Mouse (Mus musculus): ENCODE data around the gene Tgfb1i1. TPM values are rescaled to one million over a fixed set of nuclear protein-coding genes. Genes with fewer than 3 reads are reported as not detected.

Gene Tgfb1i1
- polyA plus RNA-seq, 1 experiment from 2014 or later, result 40.9 TPM

DNA sequence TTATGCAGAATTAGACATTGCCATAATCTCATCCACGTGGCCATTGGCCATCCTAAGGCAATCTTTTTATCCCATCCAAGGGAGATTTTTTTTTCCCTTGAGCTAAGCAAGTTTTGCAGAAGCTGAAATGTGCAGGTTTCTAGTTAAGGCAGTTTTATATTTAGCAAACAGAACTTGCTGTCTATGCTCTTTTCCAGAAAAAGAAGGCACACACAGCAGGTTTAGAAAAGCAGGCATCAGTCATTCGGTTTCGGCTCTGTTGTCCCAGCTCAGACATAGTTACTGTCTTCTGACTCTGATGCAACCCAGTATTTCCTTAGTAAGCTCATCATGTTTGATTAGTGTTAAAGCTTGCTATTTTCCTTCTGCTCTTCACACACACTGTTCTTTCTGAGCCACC is 25.7 kb upstream of the Tgfb1i1 start:
- no peak overlapping the region for H3K4me3 ChIP-seq (ENCODE audit: low read depth, low read length)
- WGBS, result 83% methylated on average over 3 of the region's 3 CpGs

DNA sequence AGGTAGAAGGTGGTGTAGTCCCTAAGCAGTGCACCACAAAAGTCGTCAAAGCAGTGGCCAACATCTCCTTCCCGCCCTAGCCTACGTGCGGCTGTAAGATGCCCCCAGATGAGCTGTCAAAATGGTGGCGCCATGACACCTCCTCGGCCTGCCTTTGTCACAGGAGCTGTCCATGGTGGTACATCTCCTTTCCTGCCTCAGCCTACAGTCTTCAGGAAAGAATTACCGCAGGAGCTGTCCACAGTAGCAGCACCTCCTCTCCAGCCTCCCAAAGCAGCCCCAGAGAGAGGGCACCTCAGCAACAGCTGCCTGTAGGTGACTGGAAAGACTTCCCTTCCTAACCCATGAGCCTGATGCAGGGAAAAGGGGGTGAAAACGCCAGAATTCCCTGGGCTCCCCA is 14.9 kb upstream of the Tgfb1i1 start:
- Histone ChIP-seq H3K9me3 (ENCODE audit: control insufficient read depth, low read length) (no peaks in the 10 kb centered on the region), H3K9ac (ENCODE audit: low read depth, low read length) (no peak overlapping the region), H3K27me3 (ENCODE audit: control insufficient read depth, insufficient read depth, low read length) (no peaks in the 10 kb centered on the region), H3K4me2 (replicated peaks; ENCODE audit: low read depth, low read length) (no peak overlapping the region), H3K36me3 (ENCODE audit: control insufficient read depth, insufficient read depth, low read length) (no peaks in the 10 kb centered on the region), H3K4me3 (ENCODE audit: low read depth, low read length) (no peak overlapping the region), H3K27ac (ENCODE audit: low read depth, low read length) (no peak overlapping the region), H3K4me1 (replicated peaks; ENCODE audit: control insufficient read depth, insufficient read depth, low read length) (0 out of 2 replicates have a peak, but pooled peaks cover under 1% of the 10 kb centered on the region)
- 42% methylated on average over 8 of the region's 8 CpGs for WGBS
- DNase-seq (ENCODE audit: low spot score) (no peak), ATAC-seq (ENCODE audit: low FRiP score) (no peak)

More for the DNA sequence above, 25.7 kb upstream of the Tgfb1i1 start:
- Histone ChIP-seq H3K27ac (ENCODE audit: low read depth, low read length) (no peak overlapping the region), H3K27me3 (ENCODE audit: control insufficient read depth, insufficient read depth, low read length) (no peaks in the 10 kb centered on the region), H3K9ac (ENCODE audit: low read depth, low read length) (no peak overlapping the region), H3K4me1 (replicated peaks; ENCODE audit: control insufficient read depth, insufficient read depth, low read length) (no peaks in the 10 kb centered on the region), H3K9me3 (ENCODE audit: control insufficient read depth, low read length) (no peaks in the 10 kb centered on the region), H3K36me3 (ENCODE audit: control insufficient read depth, insufficient read depth, low read length) (no peaks in the 10 kb centered on the region), H3K4me2 (replicated peaks; ENCODE audit: low read depth, low read length) (no peak overlapping the region)
- ATAC-seq (ENCODE audit: low FRiP score), result no peak
- no peak for DNase-seq (ENCODE audit: low spot score)

DNA sequence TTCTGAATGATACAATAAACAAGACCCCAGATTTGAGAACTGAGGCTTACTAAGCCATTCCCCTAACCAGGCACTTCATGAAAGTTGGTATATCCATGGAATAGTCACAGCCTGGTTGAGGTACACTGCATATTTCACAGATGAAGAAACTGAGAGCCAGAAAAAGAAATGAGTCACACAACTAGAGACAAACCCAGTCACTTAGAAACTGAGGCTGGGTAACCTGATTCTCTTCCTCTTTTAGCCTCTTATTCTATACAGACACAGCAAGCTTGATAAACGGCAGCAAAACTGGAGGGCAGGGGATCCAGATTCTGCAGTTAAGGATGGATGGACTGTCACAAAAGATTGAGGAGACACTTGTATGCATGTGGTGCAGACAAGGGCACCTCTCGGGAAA is 11.8 kb upstream of the Tgfb1i1 start:
- WGBS, result 82% methylated on average over 2 of the region's 2 CpGs
- H3K4me3 ChIP-seq (ENCODE audit: low read depth, low read length), result no peak overlapping the region
- H3K36me3 ChIP-seq (ENCODE audit: control insufficient read depth, insufficient read depth, low read length), result no peaks in the 10 kb centered on the region
- DNase-seq (ENCODE audit: low spot score), result no peak
- H3K4me1 ChIP-seq (replicated peaks; ENCODE audit: control insufficient read depth, insufficient read depth, low read length), result 0 out of 2 replicates have a peak, but pooled peaks cover 4% of the 10 kb centered on the region
- H3K9me3 ChIP-seq (ENCODE audit: control insufficient read depth, low read length), result no peaks in the 10 kb centered on the region
- H3K4me2 ChIP-seq (replicated peaks; ENCODE audit: low read depth, low read length), result no peak overlapping the region
- no peak overlapping the region for H3K9ac ChIP-seq (ENCODE audit: low read depth, low read length)
- no peak overlapping the region for H3K27ac ChIP-seq (ENCODE audit: low read depth, low read length)
- no peak for ATAC-seq (ENCODE audit: low FRiP score)
- no peaks in the 10 kb centered on the region for H3K27me3 ChIP-seq (ENCODE audit: control insufficient read depth, insufficient read depth, low read length)

DNA sequence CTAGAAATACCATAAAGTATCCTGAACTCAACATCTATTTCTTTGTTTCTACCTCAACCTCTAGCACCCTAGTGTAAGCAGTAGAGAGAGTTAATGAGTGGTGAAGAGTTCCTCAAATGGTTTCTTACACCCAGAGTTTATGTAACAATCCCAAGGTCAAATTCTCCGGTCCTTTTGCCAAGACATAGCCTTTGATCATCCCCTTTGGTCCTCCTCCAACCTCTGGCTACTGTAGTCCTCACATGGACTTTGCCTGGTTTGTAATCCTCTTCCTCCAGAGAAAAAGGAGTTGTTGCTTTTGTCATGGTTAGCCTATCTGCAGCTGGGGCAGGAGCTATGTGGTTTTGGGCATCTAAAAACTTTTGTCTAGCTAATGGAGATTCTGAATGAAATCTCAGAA is 11.1 kb upstream of the Tgfb1i1 start:
- no peaks in the 10 kb centered on the region for H3K9me3 ChIP-seq (ENCODE audit: control insufficient read depth, low read length)
- H3K27ac ChIP-seq (ENCODE audit: low read depth, low read length), result no peak overlapping the region
- H3K4me1 ChIP-seq (replicated peaks; ENCODE audit: control insufficient read depth, insufficient read depth, low read length), result 0 out of 2 replicates have a peak, but pooled peaks cover 4% of the 10 kb centered on the region
- no peak overlapping the region for H3K9ac ChIP-seq (ENCODE audit: low read depth, low read length)
- DNase-seq (ENCODE audit: low spot score) (no peak), ATAC-seq (ENCODE audit: low FRiP score) (no peak)
- 83% methylated on average over 1 of the region's 1 CpGs for WGBS
- H3K4me3 ChIP-seq (ENCODE audit: low read depth, low read length), result no peak overlapping the region
- no peak overlapping the region for H3K4me2 ChIP-seq (replicated peaks; ENCODE audit: low read depth, low read length)
- H3K27me3 ChIP-seq (ENCODE audit: control insufficient read depth, insufficient read depth, low read length), result no peaks in the 10 kb centered on the region
- H3K36me3 ChIP-seq (ENCODE audit: control insufficient read depth, insufficient read depth, low read length), result no peaks in the 10 kb centered on the region

DNA sequence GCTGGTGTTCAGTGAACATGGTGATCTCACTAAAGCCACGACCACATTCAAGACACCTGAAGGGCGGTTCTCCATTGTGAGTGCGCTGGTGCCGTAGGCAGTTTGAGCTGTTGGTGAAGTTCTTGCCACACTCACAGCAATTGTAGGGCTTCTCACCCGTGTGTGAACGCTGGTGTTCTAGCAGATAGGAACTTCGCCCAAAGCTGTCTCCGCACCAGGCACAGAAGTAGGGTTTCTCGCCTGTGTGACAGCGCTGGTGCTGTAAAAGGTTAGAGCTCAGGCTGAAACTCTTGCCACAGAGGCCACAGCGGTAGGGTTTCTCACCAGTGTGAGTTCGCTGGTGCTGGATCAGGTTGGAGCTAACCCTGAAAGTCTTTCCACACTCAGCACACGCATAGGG is 10.2 kb upstream of the Tgfb1i1 start:
- H3K27ac ChIP-seq (ENCODE audit: low read depth, low read length), result no peak overlapping the region
- no peaks in the 10 kb centered on the region for H3K36me3 ChIP-seq (ENCODE audit: control insufficient read depth, insufficient read depth, low read length)
- H3K27me3 ChIP-seq (ENCODE audit: control insufficient read depth, insufficient read depth, low read length), result no peaks in the 10 kb centered on the region
- H3K9ac ChIP-seq (ENCODE audit: low read depth, low read length), result no peak overlapping the region
- DNase-seq (ENCODE audit: low spot score) (no peak), ATAC-seq (ENCODE audit: low FRiP score) (no peak)
- no peaks in the 10 kb centered on the region for H3K9me3 ChIP-seq (ENCODE audit: control insufficient read depth, low read length)
- 95% methylated on average over 13 of the region's 13 CpGs for WGBS
- no peak overlapping the region for H3K4me3 ChIP-seq (ENCODE audit: low read depth, low read length)
- 0 out of 2 replicates have a peak, but pooled peaks cover 4% of the 10 kb centered on the region for H3K4me1 ChIP-seq (replicated peaks; ENCODE audit: control insufficient read depth, insufficient read depth, low read length)
- no peak overlapping the region for H3K4me2 ChIP-seq (replicated peaks; ENCODE audit: low read depth, low read length)

DNA sequence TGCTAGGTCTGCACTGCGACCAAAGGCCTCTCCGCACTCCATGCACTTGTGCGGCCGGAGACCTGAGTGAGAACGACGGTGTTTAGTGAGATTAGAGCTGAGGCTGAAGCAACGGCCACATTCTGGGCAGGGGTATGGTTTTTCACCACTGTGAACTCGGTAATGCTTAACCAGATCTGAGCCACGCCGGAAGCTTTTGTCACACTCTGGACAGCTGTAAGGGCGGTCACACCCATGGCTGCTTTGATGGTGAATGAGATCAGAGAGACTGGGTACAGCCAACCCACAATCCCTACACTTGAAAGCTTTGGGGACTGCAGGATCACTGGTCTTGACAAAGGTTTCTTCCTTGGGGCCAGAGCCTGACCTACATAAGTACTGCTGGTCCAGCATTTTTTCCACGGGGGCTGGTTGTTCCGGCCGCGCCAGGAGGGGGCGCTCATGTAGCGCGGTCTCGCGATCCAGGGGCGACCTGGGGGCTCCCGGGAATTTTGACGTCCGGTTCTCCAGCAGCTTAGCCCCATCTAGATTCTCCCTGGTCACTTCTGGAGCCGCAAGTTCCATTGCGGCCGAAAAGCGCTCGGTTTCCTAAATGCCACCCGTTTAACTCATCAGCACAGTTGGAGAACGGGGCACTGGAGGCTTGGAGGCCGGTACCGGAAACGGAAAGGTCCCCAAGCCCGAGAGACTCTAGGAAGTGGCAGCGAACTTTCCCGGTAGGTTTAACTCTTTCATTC is 9.6 kb upstream of the Tgfb1i1 start, which contains the start of gene Armc5:
Gene Armc5, plus strand, starts transcription at position 487 of the 737 bp plus-strand sequence.
- peak; percentile 22; the same call in 1 of the 2 replicates for ATAC-seq (ENCODE audit: low FRiP score)
- Histone ChIP-seq H3K4me2 (replicated peaks; ENCODE audit: low read depth, low read length) (peak within 1 kb of the TSS; percentile 81), H3K4me3 (ENCODE audit: low read depth, low read length) (peak within 1 kb of the TSS; percentile 70), H3K36me3 (ENCODE audit: control insufficient read depth, insufficient read depth, low read length) (no peaks in the 10 kb centered on the region), H3K27ac (ENCODE audit: low read depth, low read length) (peak within 1 kb of the TSS; percentile 94), H3K9me3 (ENCODE audit: control insufficient read depth, low read length) (no peaks in the 10 kb centered on the region), H3K9ac (ENCODE audit: low read depth, low read length) (peak within 1 kb of the TSS; percentile 87), H3K4me1 (replicated peaks; ENCODE audit: control insufficient read depth, insufficient read depth, low read length) (0 out of 2 replicates have a peak, but pooled peaks cover 4% of the 10 kb centered on the region), H3K27me3 (ENCODE audit: control insufficient read depth, insufficient read depth, low read length) (no peaks in the 10 kb centered on the region)
- DNase-seq (ENCODE audit: low spot score), result peak; percentile 91
- WGBS, result 26% methylated on average over 37 of the region's 37 CpGs

DNA sequence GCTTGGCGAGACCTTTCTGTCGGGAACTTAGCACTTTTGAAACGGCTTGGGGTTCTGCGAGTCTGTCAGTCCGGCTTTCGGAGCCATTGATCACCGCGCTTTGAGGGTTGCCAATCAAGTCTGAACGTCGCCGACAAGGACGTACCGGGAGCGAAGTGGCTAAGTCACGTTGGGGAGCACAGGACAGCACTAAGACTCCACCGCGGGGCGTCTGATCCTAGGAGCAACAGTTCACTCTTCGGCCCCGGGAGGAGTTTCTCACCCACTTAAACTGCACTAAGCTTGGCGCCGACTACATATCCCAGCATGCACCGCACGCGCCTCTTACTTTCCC is 9.1 kb upstream of the Tgfb1i1 start:
- H3K36me3 ChIP-seq (ENCODE audit: control insufficient read depth, insufficient read depth, low read length), result no peaks in the 10 kb centered on the region
- ATAC-seq (ENCODE audit: low FRiP score), result no peak

DNA sequence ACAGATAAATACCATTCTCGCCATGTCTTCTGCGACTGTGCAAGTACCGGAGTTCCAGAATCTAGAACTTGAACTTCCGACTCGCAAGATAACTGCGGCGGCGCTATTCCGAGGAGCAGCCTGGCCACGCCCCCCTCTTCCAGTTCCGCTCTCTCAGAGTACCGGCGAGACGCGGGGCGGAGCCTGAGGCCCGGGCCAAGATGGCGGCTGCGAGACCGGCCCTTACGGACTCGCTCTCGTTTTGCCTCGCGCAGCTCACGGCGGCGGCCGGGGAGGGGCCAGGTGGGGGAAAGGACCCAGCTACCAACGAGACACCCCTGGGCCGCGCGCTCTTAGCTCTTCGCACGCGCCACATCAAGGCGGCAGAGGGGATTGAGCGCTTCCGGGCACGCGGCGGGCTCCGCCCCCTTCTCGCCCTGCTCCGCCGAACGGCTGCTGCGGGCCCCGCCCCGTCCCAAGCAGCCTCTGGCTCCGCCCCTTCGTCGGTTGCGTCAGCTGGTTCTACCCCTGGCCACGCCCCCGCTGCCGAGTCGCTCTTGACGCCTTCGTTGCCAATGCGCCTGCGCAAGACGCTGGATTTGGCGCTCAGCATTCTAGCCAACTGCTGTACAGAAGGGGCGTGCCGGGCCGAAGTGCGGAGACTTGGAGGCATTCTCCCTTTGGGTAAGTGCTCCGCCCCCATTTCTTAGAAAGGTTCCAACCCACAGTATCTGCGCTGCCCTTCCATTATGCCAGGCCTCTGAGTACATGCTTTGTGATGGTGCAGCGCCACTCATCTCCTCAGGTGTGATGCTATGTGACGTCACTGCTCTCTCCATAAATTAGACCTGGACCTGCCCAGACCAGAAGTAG is 8.5 kb upstream of the Tgfb1i1 start, which contains the start of gene 9130023H24Rik:
Gene 9130023H24Rik, minus strand, starts transcription at position 105 of the 852 bp plus-strand sequence.
- Histone ChIP-seq H3K4me2 (replicated peaks; ENCODE audit: low read depth, low read length) (peak within 1 kb of the TSS; percentile 81), H3K36me3 (ENCODE audit: control insufficient read depth, insufficient read depth, low read length) (no peaks in the 10 kb centered on the region), H3K27ac (ENCODE audit: low read depth, low read length) (peak within 1 kb of the TSS; percentile 94), H3K4me3 (ENCODE audit: low read depth, low read length) (peak within 1 kb of the TSS; percentile 70), H3K27me3 (ENCODE audit: control insufficient read depth, insufficient read depth, low read length) (no peaks in the 10 kb centered on the region), H3K4me1 (replicated peaks; ENCODE audit: control insufficient read depth, insufficient read depth, low read length) (0 out of 2 replicates have a peak, but pooled peaks cover 4% of the 10 kb centered on the region), H3K9ac (ENCODE audit: low read depth, low read length) (peak within 1 kb of the TSS; percentile 87), H3K9me3 (ENCODE audit: control insufficient read depth, low read length) (no peaks in the 10 kb centered on the region)
- WGBS, result under 1% methylated on average over 70 of the region's 72 CpGs
- ATAC-seq (ENCODE audit: low FRiP score) (peak; percentile 93), DNase-seq (ENCODE audit: low spot score) (peak; percentile 100)

More for the DNA sequence above, 9.1 kb upstream of the Tgfb1i1 start:
- under 1% methylated on average over 25 of the region's 25 CpGs for WGBS
- 0 out of 2 replicates have a peak, but pooled peaks cover 4% of the 10 kb centered on the region for H3K4me1 ChIP-seq (replicated peaks; ENCODE audit: control insufficient read depth, insufficient read depth, low read length)
- no peaks in the 10 kb centered on the region for H3K9me3 ChIP-seq (ENCODE audit: control insufficient read depth, low read length)
- no peak for DNase-seq (ENCODE audit: low spot score)
- peak overlapping the region; percentile 87 for H3K9ac ChIP-seq (ENCODE audit: low read depth, low read length)
- no peaks in the 10 kb centered on the region for H3K27me3 ChIP-seq (ENCODE audit: control insufficient read depth, insufficient read depth, low read length)
- peak overlapping the region; percentile 70 for H3K4me3 ChIP-seq (ENCODE audit: low read depth, low read length)
- H3K27ac ChIP-seq (ENCODE audit: low read depth, low read length), result peak overlapping the region; percentile 94
- peak overlapping the region; percentile 81 for H3K4me2 ChIP-seq (replicated peaks; ENCODE audit: low read depth, low read length)

Data from hindbrain, embryonic 11.5 days (tissue).